Mouse (Mus musculus): ENCODE data around the gene Irf2. TPM values are rescaled to one million over a fixed set of nuclear protein-coding genes. Genes with fewer than 3 reads are reported as not detected.

The Irf2 gene
- polyA plus RNA-seq, 1 experiment from 2014 or later: 11.1 TPM

GRCm38 (mm10) chr8:46755731-46756333 is 16.3 kb downstream of the Irf2 start:
- H3K27ac ChIP-seq (ENCODE audit: low read depth, low read length): no peak overlapping the region
- no peak overlapping the region for H3K4me3 ChIP-seq (ENCODE audit: low read depth, low read length)
- H3K4me1 ChIP-seq (replicated peaks; ENCODE audit: control insufficient read depth, insufficient read depth, low read length): no peaks in the 10 kb centered on the region
- DNase-seq (ENCODE audit: low spot score) (no peak), ATAC-seq (ENCODE audit: low FRiP score) (no peak)
- no peaks in the 10 kb centered on the region for H3K36me3 ChIP-seq (ENCODE audit: control insufficient read depth, insufficient read depth, low read length)
- H3K9ac ChIP-seq (ENCODE audit: low read depth, low read length): no peak overlapping the region
- no peaks in the 10 kb centered on the region for H3K27me3 ChIP-seq (ENCODE audit: control insufficient read depth, insufficient read depth, low read length)
- H3K4me2 ChIP-seq (replicated peaks; ENCODE audit: low read depth, low read length): no peak overlapping the region
- 78% methylated on average over 5 of the region's 5 CpGs for WGBS
- H3K9me3 ChIP-seq (ENCODE audit: control insufficient read depth, low read length): no peaks in the 10 kb centered on the region

GRCm38 (mm10) chr8:46757613-46758012 is 18.1 kb downstream of the Irf2 start:
- ATAC-seq (ENCODE audit: low FRiP score) (no peak), DNase-seq (ENCODE audit: low spot score) (no peak)
- Histone ChIP-seq H3K4me3 (ENCODE audit: low read depth, low read length) (no peak overlapping the region), H3K4me2 (replicated peaks; ENCODE audit: low read depth, low read length) (no peak overlapping the region), H3K36me3 (ENCODE audit: control insufficient read depth, insufficient read depth, low read length) (no peaks in the 10 kb centered on the region), H3K27ac (ENCODE audit: low read depth, low read length) (no peak overlapping the region), H3K27me3 (ENCODE audit: control insufficient read depth, insufficient read depth, low read length) (no peaks in the 10 kb centered on the region), H3K9ac (ENCODE audit: low read depth, low read length) (no peak overlapping the region), H3K9me3 (ENCODE audit: control insufficient read depth, low read length) (no peaks in the 10 kb centered on the region), H3K4me1 (replicated peaks; ENCODE audit: control insufficient read depth, insufficient read depth, low read length) (no peaks in the 10 kb centered on the region)
- 92% methylated on average over 9 of the region's 9 CpGs for WGBS

GRCm38 (mm10) chr8:46758131-46758530 is 18.6 kb downstream of the Irf2 start:
- DNase-seq (ENCODE audit: low spot score) (no peak), ATAC-seq (ENCODE audit: low FRiP score) (no peak)
- Histone ChIP-seq H3K4me1 (replicated peaks; ENCODE audit: control insufficient read depth, insufficient read depth, low read length) (no peaks in the 10 kb centered on the region), H3K9me3 (ENCODE audit: control insufficient read depth, low read length) (no peaks in the 10 kb centered on the region), H3K27me3 (ENCODE audit: control insufficient read depth, insufficient read depth, low read length) (no peaks in the 10 kb centered on the region), H3K9ac (ENCODE audit: low read depth, low read length) (no peak overlapping the region), H3K4me2 (replicated peaks; ENCODE audit: low read depth, low read length) (no peak overlapping the region), H3K27ac (ENCODE audit: low read depth, low read length) (no peak overlapping the region), H3K36me3 (ENCODE audit: control insufficient read depth, insufficient read depth, low read length) (no peaks in the 10 kb centered on the region), H3K4me3 (ENCODE audit: low read depth, low read length) (no peak overlapping the region)
- WGBS: 92% methylated on average over 7 of the region's 7 CpGs

- no peaks in the 10 kb centered on the region for H3K4me1 ChIP-seq (replicated peaks; ENCODE audit: control insufficient read depth, insufficient read depth, low read length)
- no peak for DNase-seq (ENCODE audit: low spot score)
- no peaks in the 10 kb centered on the region for H3K36me3 ChIP-seq (ENCODE audit: control insufficient read depth, insufficient read depth, low read length)
- H3K9ac ChIP-seq (ENCODE audit: low read depth, low read length): no peak overlapping the region
- H3K9me3 ChIP-seq (ENCODE audit: control insufficient read depth, low read length): no peaks in the 10 kb centered on the region
- no peak overlapping the region for H3K4me2 ChIP-seq (replicated peaks; ENCODE audit: low read depth, low read length)
- no peak overlapping the region for H3K27ac ChIP-seq (ENCODE audit: low read depth, low read length)
- no peak for ATAC-seq (ENCODE audit: low FRiP score)
- H3K27me3 ChIP-seq (ENCODE audit: control insufficient read depth, insufficient read depth, low read length): no peaks in the 10 kb centered on the region
- WGBS: 86% methylated on average over 2 of the region's 2 CpGs
- no peak overlapping the region for H3K4me3 ChIP-seq (ENCODE audit: low read depth, low read length)
Measured at GRCm38 (mm10) chr8:46758676-46759075, 19.1 kb downstream of the Irf2 start.

GRCm38 (mm10) chr8:46759562-46759961 is 20.0 kb downstream of the Irf2 start:
- Histone ChIP-seq H3K4me2 (replicated peaks; ENCODE audit: low read depth, low read length) (no peak overlapping the region), H3K27ac (ENCODE audit: low read depth, low read length) (no peak overlapping the region), H3K4me1 (replicated peaks; ENCODE audit: control insufficient read depth, insufficient read depth, low read length) (no peaks in the 10 kb centered on the region), H3K9me3 (ENCODE audit: control insufficient read depth, low read length) (no peaks in the 10 kb centered on the region), H3K9ac (ENCODE audit: low read depth, low read length) (no peak overlapping the region), H3K36me3 (ENCODE audit: control insufficient read depth, insufficient read depth, low read length) (no peaks in the 10 kb centered on the region), H3K27me3 (ENCODE audit: control insufficient read depth, insufficient read depth, low read length) (no peaks in the 10 kb centered on the region), H3K4me3 (ENCODE audit: low read depth, low read length) (no peak overlapping the region)
- DNase-seq (ENCODE audit: low spot score) (no peak), ATAC-seq (ENCODE audit: low FRiP score) (no peak)
- WGBS: 90% methylated on average over 7 of the region's 7 CpGs

GRCm38 (mm10) chr8:46760701-46761100 is 21.2 kb downstream of the Irf2 start:
- no peak overlapping the region for H3K4me2 ChIP-seq (replicated peaks; ENCODE audit: low read depth, low read length)
- no peaks in the 10 kb centered on the region for H3K36me3 ChIP-seq (ENCODE audit: control insufficient read depth, insufficient read depth, low read length)
- H3K27me3 ChIP-seq (ENCODE audit: control insufficient read depth, insufficient read depth, low read length): no peaks in the 10 kb centered on the region
- DNase-seq (ENCODE audit: low spot score) (no peak), ATAC-seq (ENCODE audit: low FRiP score) (no peak)
- WGBS: 92% methylated on average over 7 of the region's 7 CpGs
- H3K9ac ChIP-seq (ENCODE audit: low read depth, low read length): no peak overlapping the region
- no peak overlapping the region for H3K4me3 ChIP-seq (ENCODE audit: low read depth, low read length)
- no peaks in the 10 kb centered on the region for H3K4me1 ChIP-seq (replicated peaks; ENCODE audit: control insufficient read depth, insufficient read depth, low read length)
- H3K27ac ChIP-seq (ENCODE audit: low read depth, low read length): no peak overlapping the region
- H3K9me3 ChIP-seq (ENCODE audit: control insufficient read depth, low read length): no peaks in the 10 kb centered on the region

- no peak overlapping the region for H3K4me2 ChIP-seq (replicated peaks; ENCODE audit: low read depth, low read length)
- H3K9me3 ChIP-seq (ENCODE audit: control insufficient read depth, low read length): no peaks in the 10 kb centered on the region
- no peaks in the 10 kb centered on the region for H3K4me1 ChIP-seq (replicated peaks; ENCODE audit: control insufficient read depth, insufficient read depth, low read length)
- H3K27ac ChIP-seq (ENCODE audit: low read depth, low read length): no peak overlapping the region
- no peak overlapping the region for H3K4me3 ChIP-seq (ENCODE audit: low read depth, low read length)
- 85% methylated on average over 6 of the region's 6 CpGs for WGBS
- H3K27me3 ChIP-seq (ENCODE audit: control insufficient read depth, insufficient read depth, low read length): no peaks in the 10 kb centered on the region
- no peaks in the 10 kb centered on the region for H3K36me3 ChIP-seq (ENCODE audit: control insufficient read depth, insufficient read depth, low read length)
- H3K9ac ChIP-seq (ENCODE audit: low read depth, low read length): no peak overlapping the region
- ATAC-seq (ENCODE audit: low FRiP score) (no peak), DNase-seq (ENCODE audit: low spot score) (no peak)
Measured at GRCm38 (mm10) chr8:46761454-46761853, 21.9 kb downstream of the Irf2 start.

- H3K4me1 ChIP-seq (replicated peaks; ENCODE audit: control insufficient read depth, insufficient read depth, low read length): peaks cover 6% of the 10 kb centered on the region
- H3K4me3 ChIP-seq (ENCODE audit: low read depth, low read length): no peak overlapping the region
- no peaks in the 10 kb centered on the region for H3K36me3 ChIP-seq (ENCODE audit: control insufficient read depth, insufficient read depth, low read length)
- no peaks in the 10 kb centered on the region for H3K27me3 ChIP-seq (ENCODE audit: control insufficient read depth, insufficient read depth, low read length)
- 58% methylated on average over 11 of the region's 11 CpGs for WGBS
- no peak overlapping the region for H3K9ac ChIP-seq (ENCODE audit: low read depth, low read length)
- H3K27ac ChIP-seq (ENCODE audit: low read depth, low read length): peak overlapping the region; percentile 45; the same call in 1 of the 2 replicates
- ATAC-seq (ENCODE audit: low FRiP score): 0 out of 2 replicates have a peak, but pooled peaks have one; percentile 12
- H3K4me2 ChIP-seq (replicated peaks; ENCODE audit: low read depth, low read length): no peak overlapping the region
- DNase-seq (ENCODE audit: low spot score): peak; percentile 40
- no peaks in the 10 kb centered on the region for H3K9me3 ChIP-seq (ENCODE audit: control insufficient read depth, low read length)
Measured at GRCm38 (mm10) chr8:46769408-46770180, 30.1 kb downstream of the Irf2 start.

Measured in hindbrain, embryonic 11.5 days (tissue).